Mouse (Mus musculus): ENCODE results near the gene Ldhal6b. TPM values are rescaled to one million over a fixed set of nuclear protein-coding genes. Genes with fewer than 3 reads are reported as not detected.

Gene Ldhal6b
- polyA plus RNA-seq, 1 experiment from 2014 or later: not detected

GRCm38 (mm10) chr17:5403885-5404284 lies 14.7 kb downstream of the Ldhal6b start:
- Histone ChIP-seq H3K9ac (ENCODE audit: low read length) (no peak overlapping the region), H3K27me3 (ENCODE audit: control insufficient read depth, insufficient read depth, low read length) (peaks cover 7% of the 10 kb centered on the region), H3K9me3 (ENCODE audit: control insufficient read depth, low read length) (no peaks in the 10 kb centered on the region), H3K27ac (ENCODE audit: low read depth, low read length) (no peak overlapping the region), H3K4me2 (ENCODE audit: low read depth, low read length, severe bottlenecking) (no peak overlapping the region), H3K4me1 (replicated peaks; ENCODE audit: control insufficient read depth, insufficient read depth, low read length) (peaks cover 3% of the 10 kb centered on the region; the same call in 1 of the 2 replicates), H3K4me3 (ENCODE audit: low read depth, low read length) (no peak overlapping the region), H3K36me3 (ENCODE audit: control insufficient read depth, insufficient read depth, low read length) (no peaks in the 10 kb centered on the region)
- ATAC-seq (replicated peaks; ENCODE audit: low FRiP score) (no peak), DNase-seq (ENCODE audit: low spot score) (no peak)
- WGBS: 81% methylated on average over 6 of the region's 6 CpGs

- no peak overlapping the region for H3K27ac ChIP-seq (ENCODE audit: low read depth, low read length)
- no peak overlapping the region for H3K9ac ChIP-seq (ENCODE audit: low read length)
- peaks cover 3% of the 10 kb centered on the region; the same call in 1 of the 2 replicates for H3K4me1 ChIP-seq (replicated peaks; ENCODE audit: control insufficient read depth, insufficient read depth, low read length)
- no peak overlapping the region for H3K4me3 ChIP-seq (ENCODE audit: low read depth, low read length)
- 0 out of 2 replicates have a peak overlapping the region, but pooled peaks have one; percentile 11 for H3K4me2 ChIP-seq (ENCODE audit: low read depth, low read length, severe bottlenecking)
- H3K9me3 ChIP-seq (ENCODE audit: control insufficient read depth, low read length): no peaks in the 10 kb centered on the region
- ATAC-seq (replicated peaks; ENCODE audit: low FRiP score) (peak; percentile 84), DNase-seq (ENCODE audit: low spot score) (peak; percentile 87)
- 23% methylated on average over 8 of the region's 8 CpGs for WGBS
- H3K36me3 ChIP-seq (ENCODE audit: control insufficient read depth, insufficient read depth, low read length): no peaks in the 10 kb centered on the region
- H3K27me3 ChIP-seq (ENCODE audit: control insufficient read depth, insufficient read depth, low read length): peaks cover 7% of the 10 kb centered on the region
Observed at GRCm38 (mm10) chr17:5402624-5403023, 15.9 kb downstream of the Ldhal6b start.

- Histone ChIP-seq H3K4me1 (replicated peaks; ENCODE audit: control insufficient read depth, insufficient read depth, low read length) (peaks cover 5% of the 10 kb centered on the region; the same call in 1 of the 2 replicates), H3K9me3 (ENCODE audit: control insufficient read depth, low read length) (no peaks in the 10 kb centered on the region), H3K9ac (ENCODE audit: low read length) (no peak overlapping the region), H3K27me3 (ENCODE audit: control insufficient read depth, insufficient read depth, low read length) (peaks cover 7% of the 10 kb centered on the region), H3K36me3 (ENCODE audit: control insufficient read depth, insufficient read depth, low read length) (no peaks in the 10 kb centered on the region), H3K27ac (ENCODE audit: low read depth, low read length) (no peak overlapping the region), H3K4me3 (ENCODE audit: low read depth, low read length) (no peak overlapping the region), H3K4me2 (ENCODE audit: low read depth, low read length, severe bottlenecking) (0 out of 2 replicates have a peak overlapping the region, but pooled peaks have one; percentile 11)
- ATAC-seq (replicated peaks; ENCODE audit: low FRiP score) (peak; percentile 73), DNase-seq (ENCODE audit: low spot score) (peak; percentile 88)
- WGBS: 7% methylated on average over 9 of the region's 9 CpGs
Observed at GRCm38 (mm10) chr17:5402069-5402468, 16.5 kb downstream of the Ldhal6b start.

- Histone ChIP-seq H3K9me3 (ENCODE audit: control insufficient read depth, low read length) (no peaks in the 10 kb centered on the region), H3K4me2 (ENCODE audit: low read depth, low read length, severe bottlenecking) (no peak overlapping the region), H3K4me3 (ENCODE audit: low read depth, low read length) (no peak overlapping the region), H3K36me3 (ENCODE audit: control insufficient read depth, insufficient read depth, low read length) (no peaks in the 10 kb centered on the region), H3K27me3 (ENCODE audit: control insufficient read depth, insufficient read depth, low read length) (peaks cover 9% of the 10 kb centered on the region), H3K9ac (ENCODE audit: low read length) (no peak overlapping the region), H3K4me1 (replicated peaks; ENCODE audit: control insufficient read depth, insufficient read depth, low read length) (peaks cover 5% of the 10 kb centered on the region; the same call in 1 of the 2 replicates), H3K27ac (ENCODE audit: low read depth, low read length) (no peak overlapping the region)
- ATAC-seq (replicated peaks; ENCODE audit: low FRiP score): no peak
- DNase-seq (ENCODE audit: low spot score): no peak
- WGBS: 92% methylated on average over 10 of the region's 10 CpGs
Observed at GRCm38 (mm10) chr17:5401288-5401687, 17.3 kb downstream of the Ldhal6b start.

- WGBS: 83% methylated on average over 14 of the region's 14 CpGs
- no peak for DNase-seq (ENCODE audit: low spot score)
- ATAC-seq (replicated peaks; ENCODE audit: low FRiP score): no peak
- Histone ChIP-seq H3K4me1 (replicated peaks; ENCODE audit: control insufficient read depth, insufficient read depth, low read length) (peaks cover 5% of the 10 kb centered on the region; the same call in 1 of the 2 replicates), H3K4me2 (ENCODE audit: low read depth, low read length, severe bottlenecking) (no peak overlapping the region), H3K4me3 (ENCODE audit: low read depth, low read length) (no peak overlapping the region), H3K27ac (ENCODE audit: low read depth, low read length) (no peak overlapping the region), H3K9me3 (ENCODE audit: control insufficient read depth, low read length) (no peaks in the 10 kb centered on the region), H3K27me3 (ENCODE audit: control insufficient read depth, insufficient read depth, low read length) (peaks cover 9% of the 10 kb centered on the region), H3K9ac (ENCODE audit: low read length) (no peak overlapping the region), H3K36me3 (ENCODE audit: control insufficient read depth, insufficient read depth, low read length) (no peaks in the 10 kb centered on the region)
Observed at GRCm38 (mm10) chr17:5400435-5401090, 18.0 kb downstream of the Ldhal6b start.

- H3K4me3 ChIP-seq (ENCODE audit: low read depth, low read length): no peak overlapping the region
Observed at GRCm38 (mm10) chr17:5397148-5398007, 21.2 kb downstream of the Ldhal6b start.

GRCm38 (mm10) chr17:5396213-5396612 lies 22.4 kb downstream of the Ldhal6b start:
- Histone ChIP-seq H3K36me3 (ENCODE audit: control insufficient read depth, insufficient read depth, low read length) (no peaks in the 10 kb centered on the region), H3K4me3 (ENCODE audit: low read depth, low read length) (no peak overlapping the region), H3K9me3 (ENCODE audit: control insufficient read depth, low read length) (no peaks in the 10 kb centered on the region), H3K4me2 (ENCODE audit: low read depth, low read length, severe bottlenecking) (no peak overlapping the region), H3K27ac (ENCODE audit: low read depth, low read length) (no peak overlapping the region), H3K27me3 (ENCODE audit: control insufficient read depth, insufficient read depth, low read length) (peaks cover 2% of the 10 kb centered on the region; the same call in 1 of the 2 replicates), H3K9ac (ENCODE audit: low read length) (no peak overlapping the region), H3K4me1 (replicated peaks; ENCODE audit: control insufficient read depth, insufficient read depth, low read length) (0 out of 2 replicates have a peak, but pooled peaks cover 2% of the 10 kb centered on the region)
- ATAC-seq (replicated peaks; ENCODE audit: low FRiP score) (no peak), DNase-seq (ENCODE audit: low spot score) (no peak)
- WGBS: 75% methylated on average over 5 of the region's 5 CpGs

More at GRCm38 (mm10) chr17:5397148-5398007, 21.2 kb downstream of the Ldhal6b start:
- Histone ChIP-seq H3K4me1 (replicated peaks; ENCODE audit: control insufficient read depth, insufficient read depth, low read length) (peaks cover 2% of the 10 kb centered on the region; the same call in 1 of the 2 replicates), H3K36me3 (ENCODE audit: control insufficient read depth, insufficient read depth, low read length) (no peaks in the 10 kb centered on the region), H3K4me2 (ENCODE audit: low read depth, low read length, severe bottlenecking) (no peak overlapping the region), H3K9ac (ENCODE audit: low read length) (no peak overlapping the region), H3K27ac (ENCODE audit: low read depth, low read length) (no peak overlapping the region), H3K9me3 (ENCODE audit: control insufficient read depth, low read length) (no peaks in the 10 kb centered on the region), H3K27me3 (ENCODE audit: control insufficient read depth, insufficient read depth, low read length) (peaks cover 4% of the 10 kb centered on the region; the same call in 1 of the 2 replicates)
- DNase-seq (ENCODE audit: low spot score) (peak; percentile 92), ATAC-seq (replicated peaks; ENCODE audit: low FRiP score) (peak; percentile 85)
- 30% methylated on average over 33 of the region's 33 CpGs for WGBS

- no peak overlapping the region for H3K27ac ChIP-seq (ENCODE audit: low read depth, low read length)
- H3K9me3 ChIP-seq (ENCODE audit: control insufficient read depth, low read length): no peaks in the 10 kb centered on the region
- 0 out of 2 replicates have a peak, but pooled peaks cover 2% of the 10 kb centered on the region for H3K4me1 ChIP-seq (replicated peaks; ENCODE audit: control insufficient read depth, insufficient read depth, low read length)
- H3K4me2 ChIP-seq (ENCODE audit: low read depth, low read length, severe bottlenecking): no peak overlapping the region
- H3K9ac ChIP-seq (ENCODE audit: low read length): no peak overlapping the region
- DNase-seq (ENCODE audit: low spot score) (no peak), ATAC-seq (replicated peaks; ENCODE audit: low FRiP score) (no peak)
- H3K27me3 ChIP-seq (ENCODE audit: control insufficient read depth, insufficient read depth, low read length): 0 out of 2 replicates have a peak, but pooled peaks cover 2% of the 10 kb centered on the region
- H3K36me3 ChIP-seq (ENCODE audit: control insufficient read depth, insufficient read depth, low read length): no peaks in the 10 kb centered on the region
- 86% methylated on average over 16 of the region's 16 CpGs for WGBS
- no peak overlapping the region for H3K4me3 ChIP-seq (ENCODE audit: low read depth, low read length)
Observed at GRCm38 (mm10) chr17:5395454-5396205, 22.9 kb downstream of the Ldhal6b start.
